Comparison of ENCODE assay signal across 33 mouse cellular contexts in the genomic region with DNA sequence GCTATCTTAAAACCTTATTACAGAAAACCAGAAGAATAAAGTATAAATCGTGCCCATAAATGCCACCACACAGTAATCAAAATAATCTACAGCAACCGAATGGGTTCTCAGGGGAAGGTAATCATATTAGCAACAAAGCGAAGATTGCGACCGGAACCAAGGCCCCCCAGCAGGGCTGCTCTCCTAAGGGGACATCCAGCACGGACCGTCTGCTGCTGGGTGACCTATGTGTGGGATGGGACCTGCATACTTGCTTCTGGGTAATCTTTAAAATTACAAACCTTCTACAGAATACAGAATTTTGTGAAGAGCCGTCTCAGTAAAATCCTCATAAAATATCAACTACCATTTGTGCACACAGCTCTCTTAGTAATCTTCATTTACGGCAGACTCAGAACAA. TPM values are rescaled to one million over a fixed set of nuclear protein-coding genes. Genes with fewer than 3 reads are reported as not detected.
"Had no signal": no experiment of that assay in that cellular context is flagged by ENCODE, and none has a peak within 500 bp of the region (broad histone marks: within the 10 kb centered on the region; RNA-seq: fewer than 3 reads in every experiment).

No protein-coding gene starts in this region.

- DNase-seq: left cerebral cortex, postnatal 4 days; liver; liver, embryonic 13.5 days; liver, postnatal 0 days; lung, adult 18-20 months; lung, adult 2 months; lung, embryonic 14.5 days; lung, postnatal 10 days; lung, postnatal 14 days; lung, postnatal 36 days; lung, postnatal 4 days; midbrain, embryonic 14.5 days had no signal

- H3K4me2 ChIP-seq: limb, embryonic 12.5 days; limb, embryonic 13.5 days; limb, embryonic 15.5 days; liver, embryonic 11.5 days; liver, embryonic 12.5 days; liver, embryonic 13.5 days; liver, embryonic 15.5 days; lung, embryonic 14.5 days; lung, embryonic 15.5 days; midbrain, embryonic 12.5 days; midbrain, embryonic 13.5 days; neural tube, embryonic 12.5 days had no signal

- H3K27me3 ChIP-seq: limb, embryonic 12.5 days; limb, embryonic 13.5 days; limb, embryonic 15.5 days; liver, embryonic 12.5 days; liver, embryonic 13.5 days; liver, embryonic 15.5 days; lung, embryonic 15.5 days; megakaryocyte, embryonic 14.5 days; midbrain, embryonic 12.5 days; midbrain, embryonic 13.5 days; neural tube, embryonic 12.5 days had no signal

- H3K4me1 ChIP-seq: limb, embryonic 13.5 days; limb, embryonic 15.5 days; liver, embryonic 12.5 days; liver, embryonic 13.5 days; liver, embryonic 15.5 days; lung, embryonic 15.5 days; midbrain, embryonic 10.5 days; midbrain, embryonic 12.5 days; midbrain, embryonic 13.5 days; neural tube, embryonic 12.5 days had no signal

- H3K4me3 ChIP-seq: left cerebral cortex, adult 2 months; limb, embryonic 10.5 days; limb, embryonic 12.5 days; limb, embryonic 13.5 days; limb, embryonic 15.5 days; liver, embryonic 12.5 days; liver, embryonic 13.5 days; liver, embryonic 15.5 days; lung, embryonic 15.5 days; megakaryocyte, embryonic 14.5 days; midbrain, embryonic 10.5 days; midbrain, embryonic 12.5 days; midbrain, embryonic 13.5 days; myocyte; neural tube, embryonic 12.5 days had no signal

- H3K9me3 ChIP-seq: limb, embryonic 10.5 days; limb, embryonic 12.5 days; limb, embryonic 13.5 days; limb, embryonic 15.5 days; liver, embryonic 12.5 days; liver, embryonic 13.5 days; liver, embryonic 15.5 days; lung, embryonic 15.5 days; megakaryocyte, embryonic 14.5 days; midbrain, embryonic 10.5 days; midbrain, embryonic 12.5 days; midbrain, embryonic 13.5 days; neural tube, embryonic 12.5 days had no signal

- ATAC-seq: liver, embryonic 12.5 days; liver, postnatal 0 days; lung, postnatal 0 days; midbrain, embryonic 13.5 days; midbrain, embryonic 16.5 days had no signal

- H3K27ac ChIP-seq: left cerebral cortex, adult 2 months; limb, embryonic 10.5 days; limb, embryonic 12.5 days; limb, embryonic 13.5 days; limb, embryonic 15.5 days; liver, embryonic 12.5 days; liver, embryonic 13.5 days; liver, embryonic 14.5 days; liver, embryonic 15.5 days; lung, embryonic 15.5 days; macrophage; midbrain, embryonic 10.5 days; midbrain, embryonic 12.5 days; midbrain, embryonic 13.5 days; neural tube, embryonic 12.5 days had no signal

- H3K9ac ChIP-seq: limb, embryonic 12.5 days; limb, embryonic 13.5 days; limb, embryonic 15.5 days; liver, embryonic 12.5 days; liver, embryonic 13.5 days; liver, embryonic 14.5 days; liver, embryonic 15.5 days; liver, postnatal 0 days; lung, embryonic 14.5 days; lung, embryonic 15.5 days; midbrain, embryonic 12.5 days; midbrain, embryonic 13.5 days; neural tube, embryonic 12.5 days had no signal

RNA-seq across cellular contexts. Expression of a gene that starts 8.7 kb away (rescaled TPM):
- total RNA-seq: liver, adult 2 months; megakaryocyte-erythroid progenitor cell, adult 5-6 weeks had no signal
